In genomic region chr15:61670556-61670955, GRCm38 (mm10) we compare ENCODE assay signal across 13 mouse cellular contexts.
"Had no signal": no experiment of that assay in that cellular context is flagged by ENCODE, and none has a peak within 500 bp of the region (broad histone marks: within the 10 kb centered on the region; RNA-seq: fewer than 3 reads in every experiment).

No protein-coding gene starts in this region.

- H3K27ac ChIP-seq: limb, embryonic 15.5 days; liver, embryonic 13.5 days; midbrain, embryonic 12.5 days; neural tube, embryonic 15.5 days; stomach, postnatal 0 days had no signal

- H3K27me3 ChIP-seq: limb, embryonic 15.5 days; liver, embryonic 13.5 days; midbrain, embryonic 12.5 days; neural tube, embryonic 15.5 days had no signal

- DNase-seq: kidney, adult 2 months; kidney, postnatal 25 days; layer of hippocampus, adult 9-11 months; layer of hippocampus, postnatal 36 days; liver, embryonic 13.5 days; lung, adult 18-20 months; right cerebral cortex, adult 18-20 months; right cerebral cortex, postnatal 25 days had no signal

- ATAC-seq: intestine, embryonic 16.5 days had no signal

- H3K36me3 ChIP-seq: limb, embryonic 15.5 days; liver, embryonic 13.5 days; midbrain, embryonic 12.5 days; neural tube, embryonic 15.5 days had no signal

- H3K4me3 ChIP-seq: limb, embryonic 15.5 days; liver, embryonic 13.5 days; midbrain, embryonic 12.5 days; neural tube, embryonic 15.5 days had no signal

- H3K4me1 ChIP-seq: limb, embryonic 15.5 days; liver, embryonic 13.5 days; midbrain, embryonic 12.5 days; neural tube, embryonic 15.5 days had no signal
